Mouse (Mus musculus): Measurements from ENCODE around the gene Ano6.
"Not testable (repeated sequence)": the region's sequence is repeated elsewhere in the genome, so short reads cannot be mapped to it uniquely, and the experiment has no call there.

The Ano6 gene

GRCm38 (mm10) chr15:95802762-95803161, 12.1 kb downstream of the Ano6 start:
- ChIA-PET CTCF (interaction anchor here in 1 of 4 experiments (0.7 to 1.2 kb wide), 2 partner anchors 33 to 165 kb away, joined by 3 to 4 read pairs; no protein-coding TSS in a partner anchor), POLR2A (interaction anchor here in 2 of 4 experiments (1.1 to 3.3 kb wide), 3 partner anchors 9 to 47 kb away, joined by 3 to 11 read pairs (median 11); no protein-coding TSS in a partner anchor)

- POLR2A ChIA-PET: interaction anchor here in 3 of 4 experiments (0.9 to 3.3 kb wide), 6 partner anchors 10 to 46 kb away, joined by 3 to 11 read pairs (median 6); no protein-coding TSS in a partner anchor
- CTCF ChIA-PET: no interaction called here
These were observed 12.8 kb downstream of the Ano6 start for GRCm38 (mm10) chr15:95803484-95803883.

- ChIA-PET CTCF (interaction anchor here (0.5 to 2.1 kb wide), 11 partner anchors 8 to 1262 kb away, joined by 3 to 8 read pairs (median 6); partner anchors contain the start of gene Scaf11 (in 1 of the 4)), POLR2A (interaction anchor here in 3 of 4 experiments (0.5 to 3.3 kb wide), 26 partner anchors 10 to 114 kb away, joined by 3 to 33 read pairs (median 5); partner anchors contain the start of gene Ano6 (in 3 of the 3))
These were observed 13.6 kb downstream of the Ano6 start for GRCm38 (mm10) chr15:95804255-95804654.

GRCm38 (mm10) chr15:95805022-95805471, 14.4 kb downstream of the Ano6 start:
- ChIA-PET POLR2A (interaction anchor here in 3 of 4 experiments (0.5 to 3.3 kb wide), 28 partner anchors 10 to 916 kb away, joined by 3 to 33 read pairs (median 5); partner anchors contain the start of gene Ano6 (in 3 of the 3)), CTCF (interaction anchor here (0.5 to 2.1 kb wide), 10 partner anchors 9 to 1261 kb away, joined by 3 to 8 read pairs (median 6); partner anchors contain the start of gene Scaf11 (in 1 of the 4))

GRCm38 (mm10) chr15:95807908-95808307, 17.3 kb downstream of the Ano6 start:
- POLR2A ChIA-PET: interaction anchor here in 2 of 4 experiments (0.5 to 2.2 kb wide), 11 partner anchors 9 to 477 kb away, joined by 3 to 10 read pairs (median 4); partner anchors contain the start of gene Ano6 (in 2 of the 2)
- CTCF ChIA-PET: interaction anchor here (0.6 to 1.3 kb wide), 7 partner anchors 20 to 387 kb away, joined by 3 to 10 read pairs (median 3); no protein-coding TSS in a partner anchor

GRCm38 (mm10) chr15:95810357-95810761, 19.7 kb downstream of the Ano6 start:
- CTCF ChIA-PET: no interaction called here

GRCm38 (mm10) chr15:95812821-95813571, 22.4 kb downstream of the Ano6 start:
- ChIA-PET CTCF (no interaction called here), POLR2A (interaction anchor here in 1 of 4 experiments (2.2 kb wide), 1 partner anchor 22 kb away, joined by 7 read pairs; the partner anchor contains the start of gene Ano6)

More at GRCm38 (mm10) chr15:95810357-95810761, 19.7 kb downstream of the Ano6 start:
- POLR2A ChIA-PET: no interaction called here

GRCm38 (mm10) chr15:95817501-95817900, 26.9 kb downstream of the Ano6 start:
- ChIA-PET POLR2A (interaction anchor here in 1 of 4 experiments (0.7 kb wide), 1 partner anchor 11 kb away, joined by 3 read pairs; no protein-coding TSS in a partner anchor), CTCF (no interaction called here)

GRCm38 (mm10) chr15:95819249-95820035, 28.8 kb downstream of the Ano6 start:
- ChIA-PET CTCF (interaction anchor here in 2 of 4 experiments (0.7 to 1.5 kb wide), 2 partner anchors 15 to 526 kb away, joined by 3 to 7 read pairs; no protein-coding TSS in a partner anchor), POLR2A (interaction anchor here in 3 of 4 experiments (0.6 to 2.9 kb wide), 30 partner anchors 9 to 1096 kb away, joined by 3 to 33 read pairs (median 5); partner anchors contain the start of gene Ano6 (in 3 of the 3))

- ChIA-PET POLR2A (interaction anchor here in 3 of 4 experiments (0.6 to 2.9 kb wide), 21 partner anchors 8 to 603 kb away, joined by 3 to 33 read pairs (median 5); partner anchors contain the start of gene Ano6 (in 2 of the 3)), CTCF (interaction anchor here in 1 of 4 experiments (1.5 kb wide), 1 partner anchor 15 kb away, joined by 3 read pairs; no protein-coding TSS in a partner anchor)
These were observed 29.5 kb downstream of the Ano6 start for GRCm38 (mm10) chr15:95820142-95820541.

GRCm38 (mm10) chr15:95820678-95821077, 30.0 kb downstream of the Ano6 start:
- CTCF ChIA-PET: no interaction called here

GRCm38 (mm10) chr15:95822099-95822498, 31.5 kb downstream of the Ano6 start:
- POLR2A ChIA-PET: interaction anchor here in 1 of 4 experiments (1.1 to 1.4 kb wide), 2 partner anchors 17 to 23 kb away, joined by 3 to 5 read pairs; no protein-coding TSS in a partner anchor
- CTCF ChIA-PET: no interaction called here

More at GRCm38 (mm10) chr15:95820678-95821077, 30.0 kb downstream of the Ano6 start:
- POLR2A ChIA-PET: interaction anchor here in 3 of 4 experiments (0.6 to 2.9 kb wide), 16 partner anchors 9 to 1298 kb away, joined by 3 to 33 read pairs (median 5); partner anchors contain the start of gene Ano6 (in 2 of the 3)

- CTCF ChIA-PET: no interaction called here
- POLR2A ChIA-PET: interaction anchor here in 2 of 4 experiments (0.6 to 1.4 kb wide), 2 partner anchors 19 to 33 kb away, joined by 3 to 5 read pairs; no protein-coding TSS in a partner anchor
These were observed 33.0 kb downstream of the Ano6 start for GRCm38 (mm10) chr15:95823383-95824306.

GRCm38 (mm10) chr15:95826516-95826915, 35.9 kb downstream of the Ano6 start:
- POLR2A ChIA-PET: interaction anchor here in 1 of 4 experiments (0.7 to 1.2 kb wide), 2 partner anchors 15 to 18 kb away, joined by 3 read pairs; no protein-coding TSS in a partner anchor
- CTCF ChIA-PET: interaction anchor here in 1 of 4 experiments (0.8 kb wide), 1 partner anchor 312 kb away, joined by 3 read pairs; no protein-coding TSS in a partner anchor

GRCm38 (mm10) chr15:95827465-95827971, 36.9 kb downstream of the Ano6 start:
- ChIA-PET CTCF (no interaction called here), POLR2A (interaction anchor here in 2 of 4 experiments (0.7 to 1.4 kb wide), 2 partner anchors 8 to 19 kb away, joined by 3 to 6 read pairs; no protein-coding TSS in a partner anchor)

- POLR2A ChIA-PET: interaction anchor here in 2 of 4 experiments (0.7 to 1.4 kb wide), 2 partner anchors 9 to 20 kb away, joined by 3 to 6 read pairs; no protein-coding TSS in a partner anchor
- CTCF ChIA-PET: not testable (repeated sequence)
These were observed 37.5 kb downstream of the Ano6 start for GRCm38 (mm10) chr15:95828018-95828646.
